Mouse (Mus musculus): ENCODE measurements around the gene Zfp976. TPM values are rescaled to one million over a fixed set of nuclear protein-coding genes. Genes with fewer than 3 reads are reported as not detected.
"Not testable (repeated sequence)": the region's sequence is repeated elsewhere in the genome, so short reads cannot be mapped to it uniquely, and the experiment has no call there.

Gene Zfp976
- 0.84 and 0.91 TPM in 2 replicates for polyA plus RNA-seq (2015; fragmentation: Nextera tagmentation; extraction: Ambion mirVana)

GRCm38 (mm10) chr7:42642152-42643115 is at the start of gene Zfp976:
Zfp976 (minus strand) TSS chr7:42642588.
- Histone ChIP-seq H3K4me3 (ENCODE audit: low read depth, low read length) (peak within 1 kb of the TSS; percentile 46), H3K4me2 (replicated peaks; ENCODE audit: low read depth) (peak within 1 kb of the TSS; percentile 55), H3K9ac (ENCODE audit: low read length) (peak within 1 kb of the TSS; percentile 41)
- H3K27me3 ChIP-seq (ENCODE audit: control insufficient read depth, insufficient read depth, low read length); H3K36me3 ChIP-seq (ENCODE audit: control insufficient read depth, insufficient read depth, low read length); H3K27ac ChIP-seq (replicated peaks); H3K9me3 ChIP-seq (ENCODE audit: control insufficient read depth, low read length); H3K4me1 ChIP-seq (replicated peaks; ENCODE audit: control insufficient read depth, insufficient read depth): not testable (repeated sequence)
- WGBS, result 2% methylated on average over 25 of the region's 25 CpGs
- DNase-seq (ENCODE audit: low spot score), result peak; percentile 81
- TF ChIP-seq CTCF (IDR thresholded peaks at IDR 0.05; ENCODE audit: low read depth), result 0 out of 2 replicates have a peak, but pooled peaks have one; percentile 7
- peak; percentile 95 for ATAC-seq (ENCODE audit: low FRiP score, low TSS enrichment)

DNA sequence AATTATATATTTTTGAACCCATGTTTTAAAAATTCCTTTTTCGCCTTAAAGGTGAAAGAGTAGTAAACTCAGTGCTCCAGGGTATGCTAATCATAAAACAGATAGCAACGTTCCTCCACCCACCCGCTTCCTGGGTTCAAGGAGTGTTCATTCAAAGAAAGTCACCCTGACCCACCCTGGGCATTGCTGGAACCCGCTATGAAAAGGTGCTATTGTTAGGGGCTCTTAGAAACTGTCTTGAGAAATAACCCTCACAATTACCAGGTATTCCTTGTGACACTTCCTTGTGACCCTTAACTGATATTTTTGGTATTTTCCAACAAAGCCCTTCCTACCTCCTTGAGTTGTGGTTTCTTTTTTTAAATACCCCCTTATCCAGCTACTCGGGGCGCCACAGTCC is 37.7 kb upstream of the Zfp976 start:
- 89% methylated on average over 6 of the region's 6 CpGs for WGBS
- not testable (repeated sequence) for H3K27me3 ChIP-seq (ENCODE audit: control insufficient read depth, insufficient read depth, low read length); ATAC-seq (ENCODE audit: low FRiP score, low TSS enrichment); H3K27ac ChIP-seq (replicated peaks); H3K4me1 ChIP-seq (replicated peaks; ENCODE audit: control insufficient read depth, insufficient read depth); H3K36me3 ChIP-seq (ENCODE audit: control insufficient read depth, insufficient read depth, low read length); H3K9ac ChIP-seq (ENCODE audit: low read length); DNase-seq (ENCODE audit: low spot score); H3K4me2 ChIP-seq (replicated peaks; ENCODE audit: low read depth); H3K9me3 ChIP-seq (ENCODE audit: control insufficient read depth, low read length); H3K4me3 ChIP-seq (ENCODE audit: low read depth, low read length)

DNA sequence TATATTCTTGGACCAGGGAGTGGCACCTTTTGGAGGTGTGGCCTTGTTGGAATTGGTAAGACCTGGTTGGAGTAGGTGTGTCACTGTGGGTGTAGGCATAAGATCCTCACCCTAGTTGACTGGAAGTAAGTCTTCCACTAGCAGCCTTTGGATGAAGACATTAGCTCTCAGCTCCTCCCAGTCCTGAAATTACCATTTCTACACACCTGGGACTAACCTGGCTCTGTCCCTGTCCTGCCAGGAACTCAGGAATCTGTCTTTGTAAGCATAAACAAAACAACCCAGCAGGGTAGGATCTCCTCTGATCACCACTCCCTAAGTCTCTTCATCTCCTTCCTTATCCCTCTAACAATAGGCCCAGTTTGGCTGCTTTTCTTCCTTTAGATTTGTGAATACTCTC is 37.3 kb upstream of the Zfp976 start:
- not testable (repeated sequence) for H3K4me1 ChIP-seq (replicated peaks; ENCODE audit: control insufficient read depth, insufficient read depth); H3K36me3 ChIP-seq (ENCODE audit: control insufficient read depth, insufficient read depth, low read length); H3K9me3 ChIP-seq (ENCODE audit: control insufficient read depth, low read length); H3K9ac ChIP-seq (ENCODE audit: low read length); ATAC-seq (ENCODE audit: low FRiP score, low TSS enrichment); H3K4me2 ChIP-seq (replicated peaks; ENCODE audit: low read depth); H3K4me3 ChIP-seq (ENCODE audit: low read depth, low read length); DNase-seq (ENCODE audit: low spot score); H3K27ac ChIP-seq (replicated peaks); H3K27me3 ChIP-seq (ENCODE audit: control insufficient read depth, insufficient read depth, low read length)

GRCm38 (mm10) chr7:42660140-42660539 is 17.8 kb upstream of the Zfp976 start:
- H3K4me2 ChIP-seq (replicated peaks; ENCODE audit: low read depth); ATAC-seq (ENCODE audit: low FRiP score, low TSS enrichment); H3K9ac ChIP-seq (ENCODE audit: low read length); H3K36me3 ChIP-seq (ENCODE audit: control insufficient read depth, insufficient read depth, low read length); DNase-seq (ENCODE audit: low spot score); H3K4me3 ChIP-seq (ENCODE audit: low read depth, low read length); H3K4me1 ChIP-seq (replicated peaks; ENCODE audit: control insufficient read depth, insufficient read depth); H3K27me3 ChIP-seq (ENCODE audit: control insufficient read depth, insufficient read depth, low read length); H3K27ac ChIP-seq (replicated peaks); H3K9me3 ChIP-seq (ENCODE audit: control insufficient read depth, low read length): not testable (repeated sequence)
- WGBS, result 77% methylated on average over 4 of the region's 5 CpGs
- peak; percentile 27; the same call in 1 of the 2 replicates for TF ChIP-seq CTCF (IDR thresholded peaks at IDR 0.05; ENCODE audit: low read depth)

DNA sequence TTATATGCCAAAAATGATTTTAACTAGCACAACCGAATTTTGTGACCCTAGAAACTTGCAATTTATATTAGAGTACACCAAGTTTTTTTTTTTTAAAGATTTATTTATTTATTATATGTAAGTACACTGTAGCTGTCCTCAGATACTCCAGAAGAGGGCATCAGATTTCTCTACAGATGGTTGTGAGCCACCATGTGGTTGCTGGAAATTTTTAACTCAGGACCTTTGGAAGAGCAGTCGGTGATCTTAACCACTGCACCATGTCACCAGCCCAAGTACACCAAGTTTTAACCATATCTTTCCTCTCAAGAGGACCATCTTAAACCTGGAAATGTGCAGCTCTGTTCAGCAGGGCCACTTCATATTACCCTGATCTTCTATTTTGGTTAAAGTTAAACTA is 12.8 kb upstream of the Zfp976 start:
- 73% methylated on average over 2 of the region's 2 CpGs for WGBS
- H3K27ac ChIP-seq (replicated peaks), result not testable (repeated sequence)

DNA sequence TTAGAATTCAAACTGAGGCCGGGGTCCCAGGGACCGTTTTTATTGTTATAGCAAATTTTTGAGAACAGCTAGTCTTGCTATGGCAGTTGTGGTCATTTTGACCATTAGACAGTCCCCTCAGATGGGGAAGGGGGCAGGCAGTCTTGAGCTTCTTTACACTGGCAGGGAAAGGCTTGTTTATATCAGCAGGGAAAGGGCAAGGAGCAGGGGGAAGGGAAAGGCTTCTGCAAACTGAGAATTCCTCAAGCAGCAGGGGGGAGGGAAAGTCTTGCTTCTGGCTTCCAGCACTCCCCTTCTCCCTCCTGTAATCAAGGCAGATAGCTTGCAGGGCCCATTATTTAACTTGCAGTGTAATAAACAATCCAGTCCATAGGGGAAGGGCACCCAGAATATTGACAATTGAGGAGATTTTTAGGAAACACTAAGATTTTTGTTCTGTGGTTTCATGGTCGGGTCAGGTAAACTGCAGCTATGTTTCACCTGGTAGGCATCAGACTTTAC is 782 bp upstream of the Zfp976 start:
- H3K27ac ChIP-seq (replicated peaks); H3K4me1 ChIP-seq (replicated peaks; ENCODE audit: control insufficient read depth, insufficient read depth); H3K4me3 ChIP-seq (ENCODE audit: low read depth, low read length); DNase-seq (ENCODE audit: low spot score); H3K27me3 ChIP-seq (ENCODE audit: control insufficient read depth, insufficient read depth, low read length); H3K36me3 ChIP-seq (ENCODE audit: control insufficient read depth, insufficient read depth, low read length); ATAC-seq (ENCODE audit: low FRiP score, low TSS enrichment); H3K9me3 ChIP-seq (ENCODE audit: control insufficient read depth, low read length); H3K9ac ChIP-seq (ENCODE audit: low read length): not testable (repeated sequence)
- H3K4me2 ChIP-seq (replicated peaks; ENCODE audit: low read depth), result peak overlapping the region; percentile 55
- WGBS, result 20% methylated on average over 3 of the region's 3 CpGs

More for the DNA sequence above, 12.8 kb upstream of the Zfp976 start:
- not testable (repeated sequence) for H3K4me1 ChIP-seq (replicated peaks; ENCODE audit: control insufficient read depth, insufficient read depth); H3K27me3 ChIP-seq (ENCODE audit: control insufficient read depth, insufficient read depth, low read length); H3K36me3 ChIP-seq (ENCODE audit: control insufficient read depth, insufficient read depth, low read length); H3K4me2 ChIP-seq (replicated peaks; ENCODE audit: low read depth); DNase-seq (ENCODE audit: low spot score); H3K9me3 ChIP-seq (ENCODE audit: control insufficient read depth, low read length); H3K4me3 ChIP-seq (ENCODE audit: low read depth, low read length); H3K9ac ChIP-seq (ENCODE audit: low read length); ATAC-seq (ENCODE audit: low FRiP score, low TSS enrichment)

DNA sequence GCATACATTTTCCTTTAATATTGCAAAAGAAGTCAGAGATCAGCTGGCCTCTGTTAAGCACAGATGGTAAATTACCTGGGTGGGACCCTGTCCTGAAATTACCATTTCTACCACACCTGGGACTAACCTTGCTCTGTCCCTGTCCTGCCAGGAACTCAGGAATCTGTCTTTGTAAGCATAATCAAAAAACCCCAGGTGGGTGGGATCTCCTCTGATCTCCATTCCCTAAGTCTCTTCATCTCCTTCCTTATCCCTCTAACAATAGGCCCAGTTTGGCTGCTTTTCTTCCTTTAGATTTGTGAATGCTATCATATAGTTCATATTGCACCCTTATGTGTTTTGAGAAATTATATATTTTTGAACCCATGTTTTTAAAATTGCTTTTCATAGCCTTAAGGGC is 11.4 kb downstream of the Zfp976 start:
- not testable (repeated sequence) for H3K9ac ChIP-seq (ENCODE audit: low read length); H3K27me3 ChIP-seq (ENCODE audit: control insufficient read depth, insufficient read depth, low read length); H3K27ac ChIP-seq (replicated peaks); H3K4me1 ChIP-seq (replicated peaks; ENCODE audit: control insufficient read depth, insufficient read depth); ATAC-seq (ENCODE audit: low FRiP score, low TSS enrichment); H3K4me2 ChIP-seq (replicated peaks; ENCODE audit: low read depth); DNase-seq (ENCODE audit: low spot score); H3K9me3 ChIP-seq (ENCODE audit: control insufficient read depth, low read length); H3K36me3 ChIP-seq (ENCODE audit: control insufficient read depth, insufficient read depth, low read length); H3K4me3 ChIP-seq (ENCODE audit: low read depth, low read length)

DNA sequence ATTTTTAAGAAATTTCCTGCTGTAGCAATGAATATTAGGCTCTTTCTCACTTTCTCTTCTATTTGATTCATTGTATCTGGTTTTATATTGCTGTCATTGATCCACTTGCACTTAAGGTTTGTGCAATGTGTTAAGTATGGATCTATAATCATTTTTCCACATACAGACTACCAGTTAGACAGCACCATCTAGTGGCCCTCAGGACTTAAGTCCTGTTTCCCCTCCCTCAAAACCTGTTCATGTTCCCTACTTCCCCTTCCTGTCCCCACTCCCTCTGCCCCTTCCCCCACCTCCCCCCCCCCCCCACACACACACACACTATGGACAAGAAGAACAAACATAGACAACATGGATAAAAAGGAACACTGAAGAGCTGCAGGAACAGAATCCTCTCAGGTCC is 46.7 kb downstream of the Zfp976 start:
- H3K4me2 ChIP-seq (replicated peaks; ENCODE audit: low read depth); H3K4me3 ChIP-seq (ENCODE audit: low read depth, low read length); H3K27ac ChIP-seq (replicated peaks); H3K27me3 ChIP-seq (ENCODE audit: control insufficient read depth, insufficient read depth, low read length); H3K4me1 ChIP-seq (replicated peaks; ENCODE audit: control insufficient read depth, insufficient read depth); ATAC-seq (ENCODE audit: low FRiP score, low TSS enrichment); DNase-seq (ENCODE audit: low spot score); H3K9ac ChIP-seq (ENCODE audit: low read length); H3K9me3 ChIP-seq (ENCODE audit: control insufficient read depth, low read length); H3K36me3 ChIP-seq (ENCODE audit: control insufficient read depth, insufficient read depth, low read length): not testable (repeated sequence)

DNA sequence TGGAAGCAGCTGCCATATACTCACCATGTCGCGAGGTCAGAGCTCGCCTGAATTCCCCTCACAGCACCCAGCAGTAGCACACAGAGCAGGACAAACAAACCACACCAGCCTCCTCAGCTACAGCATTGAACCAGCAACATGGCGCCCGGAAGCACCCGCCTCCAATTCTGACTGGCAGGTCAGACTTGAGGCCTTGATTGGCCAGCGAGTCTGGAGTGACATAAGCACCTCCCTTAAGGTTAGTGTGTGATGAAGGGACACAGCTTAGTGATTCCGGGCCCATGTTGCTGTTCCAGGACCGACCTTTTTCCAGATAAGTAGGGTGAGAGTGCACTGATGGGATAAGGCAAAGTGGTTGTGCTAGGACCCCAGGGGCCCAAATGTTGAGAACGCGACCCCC is 50.0 kb downstream of the Zfp976 start, which contains the start of gene Zfp977:
Zfp977 (minus strand) TSS at position 135 of the 400 bp plus-strand sequence.
- ATAC-seq (ENCODE audit: low FRiP score, low TSS enrichment); H3K4me1 ChIP-seq (replicated peaks; ENCODE audit: control insufficient read depth, insufficient read depth); H3K27me3 ChIP-seq (ENCODE audit: control insufficient read depth, insufficient read depth, low read length); DNase-seq (ENCODE audit: low spot score); H3K4me3 ChIP-seq (ENCODE audit: low read depth, low read length); H3K36me3 ChIP-seq (ENCODE audit: control insufficient read depth, insufficient read depth, low read length); H3K27ac ChIP-seq (replicated peaks); H3K4me2 ChIP-seq (replicated peaks; ENCODE audit: low read depth); H3K9ac ChIP-seq (ENCODE audit: low read length); H3K9me3 ChIP-seq (ENCODE audit: control insufficient read depth, low read length): not testable (repeated sequence)
- WGBS, result 88% methylated on average over 11 of the region's 11 CpGs
